Mouse (Mus musculus): ENCODE results near the gene Sstr2.

Sstr2 gene

GRCm38 (mm10) chr11:113619420-113620080 is 408 bp downstream of the Sstr2 start:
- DNase-seq (ENCODE audit: low spot score) = no peak

DNA sequence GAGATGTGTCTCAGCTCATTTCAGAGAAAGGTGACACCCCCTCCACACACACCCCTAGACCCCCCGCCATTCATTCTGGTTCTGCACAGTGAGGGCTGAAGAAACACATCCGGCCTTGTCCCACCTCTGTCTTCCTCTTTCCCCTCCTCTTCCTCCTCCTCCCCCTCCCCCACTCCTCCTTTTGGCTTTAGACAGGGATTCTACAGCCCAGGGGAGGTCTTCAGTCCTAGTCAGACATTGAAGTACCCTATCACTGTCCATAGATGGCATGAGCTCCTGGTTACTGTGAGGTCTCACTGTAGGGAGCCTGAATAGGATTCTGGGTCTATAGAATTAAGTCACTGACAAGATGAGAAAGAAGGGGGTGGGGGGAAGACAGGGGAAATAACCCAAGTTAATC is 1.9 kb downstream of the Sstr2 start:
- no peak for DNase-seq (ENCODE audit: low spot score)

GRCm38 (mm10) chr11:113622028-113622427 is 2.9 kb downstream of the Sstr2 start:
- no peak for DNase-seq (ENCODE audit: low spot score)

DNA sequence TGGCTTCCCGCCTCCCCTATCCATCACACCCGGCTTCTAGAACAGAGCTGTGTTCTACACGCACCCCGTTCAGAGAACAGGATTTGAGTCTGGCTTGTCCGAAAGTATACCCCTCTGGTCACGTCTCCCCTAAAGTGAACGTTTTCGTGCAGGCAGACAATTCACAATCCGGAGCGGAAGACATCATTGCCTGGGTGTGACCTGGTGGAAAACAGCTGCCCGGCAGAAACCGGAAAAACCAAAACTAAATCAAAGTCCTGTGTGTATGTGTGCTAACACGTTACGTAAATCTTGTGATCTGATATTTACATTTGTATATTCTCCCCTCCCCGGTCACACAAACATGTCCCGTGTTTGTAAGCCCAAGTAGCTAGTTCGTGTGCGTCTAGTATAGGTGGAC is 6.3 kb downstream of the Sstr2 start:
- no peak for DNase-seq (ENCODE audit: low spot score)

- no peak for DNase-seq (ENCODE audit: low spot score)
These were observed 8.6 kb downstream of the Sstr2 start for GRCm38 (mm10) chr11:113627785-113628184.

- DNase-seq (ENCODE audit: low spot score) = no peak
These were observed 11.5 kb downstream of the Sstr2 start for GRCm38 (mm10) chr11:113630642-113631041.

DNA sequence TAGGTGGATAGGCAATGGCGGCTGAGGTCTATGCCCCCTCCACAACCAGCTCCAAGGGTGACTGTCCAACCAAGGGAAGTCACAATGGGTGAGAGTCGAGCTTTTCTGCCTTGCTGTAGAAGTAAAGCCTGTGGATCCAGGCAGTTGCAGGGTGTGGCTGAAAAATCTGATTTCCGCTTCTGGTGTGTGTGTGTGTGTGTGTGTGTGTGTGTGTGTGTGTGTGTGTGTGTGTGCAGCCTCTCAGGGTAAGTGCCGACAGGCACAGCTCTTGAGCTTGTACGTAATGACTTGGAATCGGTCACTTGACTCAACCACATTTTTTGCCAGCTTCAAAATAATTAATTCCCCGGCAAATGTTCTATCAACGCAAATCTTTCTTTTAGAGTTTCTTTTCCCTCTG is 12.2 kb downstream of the Sstr2 start:
- no peak for DNase-seq (ENCODE audit: low spot score)

GRCm38 (mm10) chr11:113631862-113632261 is 12.7 kb downstream of the Sstr2 start:
- DNase-seq (ENCODE audit: low spot score) = no peak

GRCm38 (mm10) chr11:113632303-113632702 is 13.2 kb downstream of the Sstr2 start:
- no peak for DNase-seq (ENCODE audit: low spot score)

DNA sequence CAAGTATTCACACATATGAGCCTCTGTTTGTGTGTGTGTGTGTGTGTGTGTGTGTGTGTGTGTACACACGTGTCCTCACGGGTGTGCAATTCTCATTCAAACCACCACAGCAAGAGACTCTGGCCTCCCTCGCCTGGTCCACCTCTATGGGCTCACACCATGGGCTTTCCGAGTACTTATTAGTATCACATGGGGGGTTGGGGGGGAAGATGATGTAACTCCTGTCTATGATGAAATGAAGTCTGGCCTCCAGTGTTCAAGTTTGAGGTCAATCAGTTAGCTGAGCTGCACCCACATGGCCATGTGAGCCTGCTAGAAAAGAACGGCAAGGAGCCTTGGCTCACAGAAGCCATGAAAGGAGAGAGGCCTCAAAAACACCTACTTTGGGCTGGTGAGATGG is 14.3 kb downstream of the Sstr2 start:
- DNase-seq (ENCODE audit: low spot score) = no peak

- no peak for DNase-seq (ENCODE audit: low spot score)
These were observed 15.6 kb downstream of the Sstr2 start for GRCm38 (mm10) chr11:113634699-113635121.

DNA sequence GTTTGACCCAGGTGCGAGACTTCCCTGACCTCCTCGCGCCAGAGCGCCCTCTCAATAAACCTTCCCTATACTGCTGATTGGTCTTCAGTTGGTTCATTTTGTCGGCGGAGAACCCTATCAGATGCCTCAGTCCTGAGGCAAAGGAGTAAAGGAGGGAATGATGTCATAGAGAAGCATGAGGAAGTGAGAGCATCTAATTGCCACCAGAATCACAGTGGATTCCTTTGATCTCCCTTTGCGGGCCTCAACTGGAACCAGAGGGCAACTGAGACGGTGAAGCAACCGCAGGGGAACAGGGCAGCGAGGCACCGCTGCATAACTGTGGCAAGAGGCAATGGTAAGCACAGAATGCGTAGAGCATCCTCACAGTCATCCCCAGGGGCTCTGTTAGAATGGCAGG is 19.5 kb downstream of the Sstr2 start:
- DNase-seq (ENCODE audit: low spot score) = no peak

DNA sequence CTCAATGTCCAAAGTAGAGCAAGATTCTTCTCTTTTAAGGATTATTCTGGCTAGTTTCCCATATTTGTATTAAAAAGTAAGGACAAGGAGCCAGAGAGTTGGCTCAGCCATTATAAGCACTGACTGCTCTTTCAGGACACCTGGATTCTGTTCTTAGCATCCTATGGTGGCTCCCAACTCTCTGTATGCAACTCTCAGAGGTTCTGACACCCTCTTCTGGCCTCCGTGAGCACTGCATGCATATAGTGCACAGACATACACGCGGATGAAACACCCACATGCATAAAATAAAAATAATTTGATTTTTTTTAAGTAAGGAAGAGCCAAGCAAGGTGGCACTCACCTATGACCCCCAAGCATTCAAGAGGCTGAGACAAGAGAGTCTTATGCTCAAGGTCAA is 26.0 kb downstream of the Sstr2 start:
- DNase-seq (ENCODE audit: low spot score) = no peak

GRCm38 (mm10) chr11:113648152-113648551 is 29.0 kb downstream of the Sstr2 start:
- DNase-seq (ENCODE audit: low spot score) = peak; percentile 81

DNA sequence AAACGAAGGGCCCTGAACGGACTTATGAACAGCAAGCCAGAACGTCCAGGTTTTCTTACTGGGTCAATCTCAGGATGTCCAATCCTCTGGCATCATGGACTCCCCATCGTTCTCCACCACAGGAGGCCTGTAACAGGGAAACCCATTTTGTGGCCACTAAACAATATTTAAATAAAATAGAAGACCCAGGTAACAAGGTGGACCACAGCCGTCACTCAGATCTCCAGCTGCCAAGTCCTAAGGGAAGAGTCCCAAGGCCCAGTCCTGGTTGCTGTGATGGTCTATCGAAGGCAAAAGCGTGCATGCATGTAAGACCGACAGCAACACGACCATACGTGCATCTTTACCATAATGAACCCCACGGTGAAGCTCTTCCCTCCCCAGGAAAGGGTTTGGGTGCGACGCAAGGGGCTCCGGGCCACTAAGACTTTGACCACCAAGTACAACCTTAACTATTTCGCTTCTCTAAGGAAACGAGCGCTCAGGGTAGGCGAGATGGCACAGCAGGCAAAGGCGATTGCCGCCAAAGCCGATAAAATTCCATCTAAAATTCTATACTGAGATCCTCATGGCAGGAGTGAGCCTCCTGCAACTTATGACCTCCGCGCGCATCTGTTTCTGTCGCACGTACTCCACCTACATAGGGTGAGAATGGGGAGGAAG is 29.7 kb downstream of the Sstr2 start, which contains the start of gene Cog1:
Gene Cog1 (plus strand): TSS at position 480 of the 663 bp plus-strand sequence.
- DNase-seq (ENCODE audit: low spot score) = no peak

- DNase-seq (ENCODE audit: low spot score) = peak; percentile 51
These were observed 30.4 kb downstream of the Sstr2 start, which contains the start of gene Slc39a11 for GRCm38 (mm10) chr11:113649353-113650210. Gene Slc39a11, minus strand, starts transcription at chr11:113650079.

DNA sequence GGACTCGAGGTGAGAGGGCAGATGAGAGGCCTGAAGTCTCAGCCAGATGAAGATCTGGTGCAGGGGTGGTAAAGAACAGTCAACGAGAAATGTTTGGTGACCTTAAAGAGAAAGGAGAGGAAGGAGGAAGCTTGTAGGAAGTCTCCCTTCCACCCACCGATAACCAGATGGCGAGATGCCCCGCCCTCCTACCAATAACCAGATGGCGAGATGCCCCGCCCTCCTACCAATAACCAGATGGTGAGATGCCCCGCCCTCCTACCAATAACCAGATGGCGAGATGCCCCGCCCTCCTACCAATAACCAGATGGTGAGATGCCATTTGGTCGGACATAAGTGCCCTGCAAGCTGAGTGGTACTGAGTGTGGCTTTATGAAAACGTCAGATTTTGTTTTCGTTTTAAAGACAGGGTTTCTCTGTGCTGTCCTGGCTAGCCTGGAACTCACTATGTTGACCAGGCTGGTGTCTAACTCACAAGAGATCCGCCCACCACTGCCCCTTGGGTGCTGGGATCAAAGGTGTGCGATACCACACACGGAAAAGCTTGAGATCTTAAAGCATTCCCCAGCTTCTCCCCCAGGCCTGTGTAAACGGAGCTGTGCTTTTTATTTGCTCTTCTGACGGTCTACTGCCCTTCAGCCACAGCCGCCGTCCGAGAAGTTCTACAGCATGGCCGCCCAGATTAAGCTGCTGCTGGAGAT is 32.2 kb downstream of the Sstr2 start:
- no peak for DNase-seq (ENCODE audit: low spot score)

GRCm38 (mm10) chr11:113651907-113652273 is 32.7 kb downstream of the Sstr2 start:
- DNase-seq (ENCODE audit: low spot score) = no peak

GRCm38 (mm10) chr11:113652516-113652915 is 33.4 kb downstream of the Sstr2 start:
- DNase-seq (ENCODE audit: low spot score) = no peak

GRCm38 (mm10) chr11:113654105-113654504 is 35.0 kb downstream of the Sstr2 start:
- DNase-seq (ENCODE audit: low spot score) = no peak

- DNase-seq (ENCODE audit: low spot score) = peak; percentile 56
These were observed 35.6 kb downstream of the Sstr2 start for GRCm38 (mm10) chr11:113654561-113655270.
